Mouse (Mus musculus) embryonic facial prominence, embryonic 12.5 days (tissue): Measurements from ENCODE around the gene Itm2b. TPM values are rescaled to one million over a fixed set of nuclear protein-coding genes. Genes with fewer than 3 reads are reported as not detected.

Experiments
- ATAC-seq: fragments of 200-750 bp; cut with Nextera tagmentation; 2 replicates; pipeline ENCODE4 v1.8.0; 2017; ENCODE audit not compliant: insufficient number of reproducible peaks, insufficient read depth, low FRiP score, low TSS enrichment
- H3K27ac ChIP-seq: fragments of 300-500 bp; sonication (generic); 2 replicates; pipeline ENCODE4 v1.5.1; 2016; ENCODE audit warnings: mild to moderate bottlenecking
- H3K27me3 ChIP-seq: fragments of 300-500 bp; sonication (generic); 2 replicates; pipeline ENCODE4 v1.6.1; 2016; ENCODE audit warnings: mild to moderate bottlenecking, moderate library complexity
- H3K36me3 ChIP-seq: fragments of 300-500 bp; sonication (generic); 2 replicates; pipeline ENCODE4 v1.6.1; 2016; ENCODE audit warnings: mild to moderate bottlenecking
- H3K4me1 ChIP-seq: fragments of 300-500 bp; sonication (generic); 2 replicates; pipeline ENCODE4 v1.6.1; 2016
- H3K4me2 ChIP-seq: fragments of 300-500 bp; sonication (generic); replicated peaks from 2 replicates; pipeline ENCODE4 v1.6.1; 2016; ENCODE audit warnings: mild to moderate bottlenecking, moderate library complexity
- H3K4me3 ChIP-seq: fragments of 300-500 bp; sonication (generic); 2 replicates; pipeline ENCODE4 v1.5.1; 2016; ENCODE audit warnings: mild to moderate bottlenecking
- H3K9ac ChIP-seq: fragments of 300-500 bp; sonication (generic); 2 replicates; pipeline ENCODE4 v1.6.1; 2016; ENCODE audit warnings: mild to moderate bottlenecking, moderate library complexity
- H3K9me3 ChIP-seq: fragments of 300-500 bp; sonication (generic); 2 replicates; pipeline ENCODE4 v1.6.1; 2016; ENCODE audit warnings: mild to moderate bottlenecking, moderate library complexity
- WGBS: fragments of 180-500 bp; shearing (Covaris S2); methylation state at CpG from one replicate; pipeline ENCODE4 v1.1.7; 2016; 5-methylcytosine and 5-hydroxymethylcytosine counted together
- polyA plus RNA-seq: library from polyadenylated mRNA; unstranded; fragments of >200 nt; fragmentation: Nextera tagmentation; extraction: Ambion mirVana; gene quantifications from 2 replicates; pipeline ENCODE4 v1.2.1, GENCODE M21; 2016

Gene Itm2b
- polyA plus RNA-seq, 1 experiment from 2014 or later: 464 TPM

DNA sequence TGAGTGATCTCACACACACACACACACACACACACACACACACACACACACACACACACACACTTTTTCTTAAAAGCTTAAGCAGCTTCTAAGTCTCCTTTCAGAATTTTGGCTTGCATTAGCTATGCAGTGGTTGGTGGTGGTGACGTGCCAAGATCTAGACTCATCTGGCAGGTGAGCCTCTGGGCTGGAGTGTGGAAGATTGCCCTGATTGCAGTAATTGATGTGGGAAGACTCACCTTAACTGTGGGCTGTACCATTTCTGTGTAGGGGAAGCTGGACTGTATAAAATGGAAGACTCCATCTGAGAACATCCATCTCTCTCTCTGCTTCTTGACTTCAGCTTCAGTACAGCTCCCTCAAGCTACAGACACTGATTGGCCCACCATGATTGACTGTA, 6.4 kb upstream of the Itm2b start:
- Histone ChIP-seq H3K36me3 (no peaks in the 10 kb centered on the region), H3K9ac (no peak overlapping the region), H3K27me3 (no peaks in the 10 kb centered on the region), H3K4me1 (0 out of 2 replicates have a peak, but pooled peaks cover 2% of the 10 kb centered on the region), H3K4me3 (no peak overlapping the region), H3K27ac (no peak overlapping the region), H3K4me2 (no peak overlapping the region), H3K9me3 (no peaks in the 10 kb centered on the region)
- 84% methylated on average over 1 of the region's 1 CpGs for WGBS
- no peak for ATAC-seq

DNA sequence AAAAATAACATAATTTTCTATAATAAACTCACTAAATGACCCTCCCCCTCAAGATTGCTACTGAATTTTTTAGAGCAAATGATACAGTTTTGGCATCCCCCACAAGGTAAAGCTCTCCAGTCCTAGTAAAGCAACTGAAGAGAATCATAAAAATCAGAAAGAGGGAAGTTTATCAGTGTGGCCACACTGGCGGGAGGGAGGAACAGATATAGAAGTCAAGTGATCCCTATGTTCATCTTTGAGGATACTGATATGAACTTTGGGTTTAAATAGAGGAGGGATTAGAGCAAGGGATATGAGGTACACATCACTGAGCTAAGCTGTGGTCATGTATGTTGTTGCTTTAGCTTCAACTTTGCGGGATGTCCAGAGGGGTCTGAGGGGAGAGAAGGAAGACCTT, 5.1 kb upstream of the Itm2b start:
- no peaks in the 10 kb centered on the region for H3K9me3 ChIP-seq
- ATAC-seq: no peak
- no peak overlapping the region for H3K4me2 ChIP-seq
- 0 out of 2 replicates have a peak, but pooled peaks cover 2% of the 10 kb centered on the region for H3K4me1 ChIP-seq
- H3K27me3 ChIP-seq: no peaks in the 10 kb centered on the region
- no peak overlapping the region for H3K4me3 ChIP-seq
- H3K27ac ChIP-seq: no peak overlapping the region
- WGBS: 92% methylated on average over 2 of the region's 2 CpGs
- H3K9ac ChIP-seq: no peak overlapping the region
- H3K36me3 ChIP-seq: no peaks in the 10 kb centered on the region

DNA sequence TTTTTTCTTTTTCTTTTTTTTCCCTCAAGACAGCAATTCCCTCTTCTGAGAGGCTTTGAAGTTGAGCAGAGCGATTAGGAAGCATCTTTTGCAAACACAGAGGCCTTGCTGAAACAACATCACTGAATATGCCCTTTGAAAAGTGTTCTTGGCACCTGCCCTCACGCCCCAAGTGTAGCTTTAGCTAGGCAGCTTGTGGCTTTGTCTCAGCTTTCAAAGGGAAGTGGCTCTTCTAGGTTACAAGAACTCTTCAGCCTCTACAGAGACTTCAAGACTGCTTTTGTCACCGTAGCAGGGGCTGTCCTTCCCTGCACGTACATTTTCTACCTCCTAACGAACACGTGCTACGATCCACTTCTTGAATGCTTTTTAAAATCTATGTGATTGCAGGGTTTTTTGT, 4.0 kb upstream of the Itm2b start:
- WGBS: 59% methylated on average over 7 of the region's 7 CpGs
- Histone ChIP-seq H3K4me1 (no peaks in the 10 kb centered on the region), H3K9me3 (no peaks in the 10 kb centered on the region), H3K9ac (no peak overlapping the region), H3K4me2 (no peak overlapping the region), H3K27ac (0 out of 2 replicates have a peak overlapping the region, but pooled peaks have one; percentile 17), H3K27me3 (no peaks in the 10 kb centered on the region), H3K4me3 (no peak overlapping the region), H3K36me3 (no peaks in the 10 kb centered on the region)
- no peak for ATAC-seq

- H3K9me3 ChIP-seq: no peaks in the 10 kb centered on the region
- no peak overlapping the region for H3K9ac ChIP-seq
- no peaks in the 10 kb centered on the region for H3K36me3 ChIP-seq
- H3K27me3 ChIP-seq: no peaks in the 10 kb centered on the region
- H3K4me3 ChIP-seq: no peak overlapping the region
- H3K4me2 ChIP-seq: no peak overlapping the region
- H3K27ac ChIP-seq: no peak overlapping the region
- ATAC-seq: no peak
- WGBS: 49% methylated on average over 7 of the region's 7 CpGs
- H3K4me1 ChIP-seq: peaks cover 3% of the 10 kb centered on the region; the same call in 1 of the 2 replicates
Observed at GRCm38 (mm10) chr14:73388546-73388945, 3.5 kb upstream of the Itm2b start.

DNA sequence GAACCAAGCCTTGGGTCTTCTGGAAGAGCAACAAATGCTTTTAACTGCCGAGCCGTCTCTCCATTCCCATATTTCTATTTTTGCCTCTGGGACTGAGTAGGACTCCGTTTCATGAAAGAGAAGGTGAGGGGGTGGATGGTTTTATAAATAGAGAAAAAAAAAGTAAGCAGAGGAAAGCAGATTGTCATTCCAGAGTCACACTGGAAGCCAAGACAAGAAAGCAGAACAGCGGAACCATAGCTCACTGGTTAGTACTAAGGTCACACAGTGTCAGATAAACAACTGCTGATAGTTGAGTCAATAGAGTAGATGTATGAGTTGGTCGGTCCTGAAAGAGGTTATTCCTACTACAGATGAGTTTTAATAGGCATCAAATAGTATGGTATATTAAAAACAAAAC, 1.4 kb upstream of the Itm2b start:
- Histone ChIP-seq H3K4me1 (peaks cover 18% of the 10 kb centered on the region), H3K27ac (no peak overlapping the region), H3K27me3 (no peaks in the 10 kb centered on the region), H3K4me3 (no peak overlapping the region), H3K9me3 (no peaks in the 10 kb centered on the region), H3K9ac (no peak overlapping the region), H3K4me2 (no peak overlapping the region), H3K36me3 (no peaks in the 10 kb centered on the region)
- no peak for ATAC-seq
- WGBS: 89% methylated on average over 5 of the region's 5 CpGs

DNA sequence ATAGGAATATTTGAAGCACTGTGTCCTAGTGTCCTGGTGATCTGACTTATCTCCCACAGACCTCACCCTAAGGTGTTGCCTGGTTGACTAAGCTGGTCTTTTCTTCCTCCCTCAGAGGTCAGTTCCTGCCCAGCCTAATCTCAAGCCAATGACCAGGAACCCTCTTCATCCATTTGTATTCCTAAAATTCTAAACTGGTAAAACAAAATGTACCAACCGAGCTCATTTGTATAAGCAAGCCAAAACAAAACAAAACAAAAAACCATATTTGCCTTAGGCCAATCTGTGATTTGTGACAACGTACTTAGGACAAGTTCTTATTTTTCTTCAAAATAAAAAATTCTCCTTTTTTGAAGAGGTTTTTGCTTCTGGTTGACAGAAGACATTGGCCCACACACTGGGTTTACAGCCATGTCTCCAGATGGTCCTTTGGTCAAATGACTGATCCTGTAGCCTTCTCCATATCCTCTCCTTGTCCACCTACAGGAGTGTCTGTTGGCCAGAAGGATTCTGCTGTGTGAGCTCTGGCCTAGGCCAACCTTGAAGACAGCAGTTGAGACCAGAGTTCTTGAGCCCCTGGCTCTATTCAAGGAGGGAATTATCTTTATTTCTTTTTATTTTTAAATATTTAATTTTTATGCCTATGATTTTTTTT, 758 bp upstream of the Itm2b start:
- no peak for ATAC-seq
- Histone ChIP-seq H3K27ac (peak overlapping the region; percentile 96), H3K4me3 (peak overlapping the region; percentile 94; the same call in 1 of the 2 replicates), H3K9ac (no peak overlapping the region), H3K27me3 (no peaks in the 10 kb centered on the region), H3K4me2 (peak overlapping the region; percentile 59), H3K4me1 (peaks cover 18% of the 10 kb centered on the region), H3K36me3 (no peaks in the 10 kb centered on the region), H3K9me3 (no peaks in the 10 kb centered on the region)
- WGBS: 81% methylated on average over 2 of the region's 2 CpGs

GRCm38 (mm10) chr14:73384546-73384912, 560 bp downstream of the Itm2b start:
- H3K4me1 ChIP-seq: peaks cover 18% of the 10 kb centered on the region
- no peak; the same call in 1 of the 2 replicates for ATAC-seq
- 2% methylated on average over 13 of the region's 13 CpGs for WGBS

GRCm38 (mm10) chr14:73383746-73384145, 1.3 kb downstream of the Itm2b start:
- WGBS: 35% methylated on average over 2 of the region's 2 CpGs
- H3K4me3 ChIP-seq: peak overlapping the region; percentile 94; the same call in 1 of the 2 replicates

More at GRCm38 (mm10) chr14:73384546-73384912, 560 bp downstream of the Itm2b start:
- Histone ChIP-seq H3K27me3 (no peaks in the 10 kb centered on the region), H3K4me2 (peak overlapping the region; percentile 59), H3K27ac (peak overlapping the region; percentile 96), H3K4me3 (peak overlapping the region; percentile 94), H3K36me3 (0 out of 2 replicates have a peak, but pooled peaks cover 4% of the 10 kb centered on the region), H3K9ac (peak overlapping the region; percentile 97), H3K9me3 (no peaks in the 10 kb centered on the region)

GRCm38 (mm10) chr14:73382699-73383098, 2.4 kb downstream of the Itm2b start:
- ATAC-seq: no peak
- H3K27ac ChIP-seq: 0 out of 2 replicates have a peak overlapping the region, but pooled peaks have one; percentile 5
- no peaks in the 10 kb centered on the region for H3K9me3 ChIP-seq
- peaks cover 18% of the 10 kb centered on the region for H3K4me1 ChIP-seq
- H3K27me3 ChIP-seq: no peaks in the 10 kb centered on the region
- peak overlapping the region; percentile 18 for H3K4me3 ChIP-seq
- WGBS: 36% methylated on average over 9 of the region's 9 CpGs
- H3K36me3 ChIP-seq: peaks cover 12% of the 10 kb centered on the region
- H3K4me2 ChIP-seq: peak overlapping the region; percentile 59
- H3K9ac ChIP-seq: no peak overlapping the region

More at GRCm38 (mm10) chr14:73383746-73384145, 1.3 kb downstream of the Itm2b start:
- ATAC-seq: no peak
- Histone ChIP-seq H3K36me3 (peaks cover 9% of the 10 kb centered on the region), H3K9me3 (no peaks in the 10 kb centered on the region), H3K9ac (no peak overlapping the region), H3K4me1 (peaks cover 18% of the 10 kb centered on the region), H3K27me3 (no peaks in the 10 kb centered on the region), H3K27ac (no peak overlapping the region), H3K4me2 (peak overlapping the region; percentile 59)

GRCm38 (mm10) chr14:73381559-73381958, 3.5 kb downstream of the Itm2b start:
- 64% methylated on average over 4 of the region's 4 CpGs for WGBS
- no peak overlapping the region for H3K4me2 ChIP-seq
- H3K27ac ChIP-seq: no peak overlapping the region
- no peak for ATAC-seq
- no peak overlapping the region for H3K9ac ChIP-seq
- no peaks in the 10 kb centered on the region for H3K9me3 ChIP-seq
- H3K4me3 ChIP-seq: no peak overlapping the region
- H3K27me3 ChIP-seq: no peaks in the 10 kb centered on the region
- H3K36me3 ChIP-seq: peaks cover 12% of the 10 kb centered on the region
- peaks cover 18% of the 10 kb centered on the region for H3K4me1 ChIP-seq

- peaks cover 18% of the 10 kb centered on the region for H3K4me1 ChIP-seq
- no peak overlapping the region for H3K4me2 ChIP-seq
- H3K9ac ChIP-seq: no peak overlapping the region
- no peaks in the 10 kb centered on the region for H3K9me3 ChIP-seq
- H3K27me3 ChIP-seq: no peaks in the 10 kb centered on the region
- H3K4me3 ChIP-seq: no peak overlapping the region
- H3K27ac ChIP-seq: no peak overlapping the region
- no peak for ATAC-seq
- H3K36me3 ChIP-seq: peaks cover 12% of the 10 kb centered on the region
- WGBS: 86% methylated on average over 6 of the region's 6 CpGs
Observed at GRCm38 (mm10) chr14:73377804-73378203, 7.3 kb downstream of the Itm2b start.

- no peak overlapping the region for H3K4me3 ChIP-seq
- WGBS: 82% methylated on average over 6 of the region's 6 CpGs
- no peak for ATAC-seq
- peaks cover 12% of the 10 kb centered on the region for H3K36me3 ChIP-seq
- H3K9me3 ChIP-seq: no peaks in the 10 kb centered on the region
- H3K4me1 ChIP-seq: peaks cover 17% of the 10 kb centered on the region
- H3K27ac ChIP-seq: no peak overlapping the region
- H3K27me3 ChIP-seq: no peaks in the 10 kb centered on the region
- H3K9ac ChIP-seq: no peak overlapping the region
- no peak overlapping the region for H3K4me2 ChIP-seq
Observed at GRCm38 (mm10) chr14:73376920-73377319, 8.2 kb downstream of the Itm2b start.
